In genomic region chr7:19172874-19173273, GRCm38 (mm10) we compare ENCODE assay signal across 8 mouse cellular contexts. TPM values are rescaled to one million over a fixed set of nuclear protein-coding genes. Genes with fewer than 3 reads are reported as not detected.
A peak's percentile ranks its signal among the peaks of the same experiment; 100 is the strongest.
DNase-seq lines count a peak whose midpoint lies in the region; ATAC-seq lines count a peak whose summit lies in the region.

No protein-coding gene starts in this region.

- intact Hi-C loops in gastrocnemius, postnatal 36 days (cut with DNase I), result loop anchor here (2.0 kb wide), 1 partner anchor 16 kb away; no protein-coding TSS in a partner anchor
- intact Hi-C loops in left cerebral cortex, postnatal 4 days (cut with DNase I), result no loop called here

- WGBS in intestine, embryonic 15.5 days, result 3% methylated on average over 17 of the region's 17 CpGs
- 4% methylated on average over 17 of the region's 17 CpGs for WGBS in midbrain, embryonic 10.5 days

- peak overlapping the region; percentile 69 for H3K4me2 ChIP-seq in intestine, embryonic 15.5 days (replicated peaks)

- H3K36me3 ChIP-seq in intestine, embryonic 15.5 days, result no peaks in the 10 kb centered on the region
- H3K36me3 ChIP-seq in midbrain, embryonic 10.5 days, result no peaks in the 10 kb centered on the region

- ATAC-seq in intestine, embryonic 15.5 days, result peak; percentile 56

- peak overlapping the region; percentile 20; the same call in 1 of the 2 replicates for H3K27ac ChIP-seq in intestine, embryonic 15.5 days
- H3K27ac ChIP-seq in midbrain, embryonic 10.5 days (replicated peaks), result peak overlapping the region; percentile 74

- no peak overlapping the region for H3K9ac ChIP-seq in intestine, embryonic 15.5 days

- H3K9me3 ChIP-seq in intestine, embryonic 15.5 days, result no peaks in the 10 kb centered on the region
- no peaks in the 10 kb centered on the region for H3K9me3 ChIP-seq in midbrain, embryonic 10.5 days (replicated peaks)

- H3K4me3 ChIP-seq in intestine, embryonic 15.5 days (replicated peaks), result peak overlapping the region; percentile 24; the same call in 1 of the 2 replicates
- H3K4me3 ChIP-seq in midbrain, embryonic 10.5 days, result peak overlapping the region; percentile 46

- peaks cover 29% of the 10 kb centered on the region for H3K27me3 ChIP-seq in intestine, embryonic 15.5 days (replicated peaks)
- H3K27me3 ChIP-seq in midbrain, embryonic 10.5 days (ENCODE audit: low read depth, poor library complexity, severe bottlenecking), result peaks cover 38% of the 10 kb centered on the region

- DNase-seq in adrenal gland, postnatal 10 days, result peak; percentile 89
- peak; percentile 93 for DNase-seq in embryo, embryonic 10.5 days (ENCODE audit: low spot score)
- peak; percentile 65 to 82 for DNase-seq in gastrocnemius, postnatal 36 days
- peak; percentile 93 for DNase-seq in left cerebral cortex, postnatal 4 days
- DNase-seq in midbrain, embryonic 10.5 days (ENCODE audit: low spot score), result peak; percentile 90
- peak; percentile 99 for DNase-seq in right cerebral cortex, postnatal 4 days
- DNase-seq in c-Kit-positive CD71-positive TER-119-positive erythroid progenitor cells, embryonic 14.5 days (ENCODE audit: low spot score), result no peak

- peaks cover 21% of the 10 kb centered on the region for H3K4me1 ChIP-seq in intestine, embryonic 15.5 days (replicated peaks)
- H3K4me1 ChIP-seq in midbrain, embryonic 10.5 days, result peaks cover 49% of the 10 kb centered on the region

RNA-seq across cellular contexts. Expression of gene Eml2, which starts 3.3 kb away (rescaled TPM):
- total RNA-seq in adrenal gland, postnatal 10 days (2021), result 10 to 100 TPM; 37.7 to 41.0 TPM
- total RNA-seq in gastrocnemius, postnatal 36 days (2021), result 1 to 10 TPM; 9.6 to 10.0 TPM
- 6.5 and 7.3 TPM in 2 replicates for polyA plus RNA-seq in intestine, embryonic 15.5 days (2015; fragmentation: Nextera tagmentation; extraction: Ambion mirVana)
- total RNA-seq in left cerebral cortex, postnatal 4 days (2021), result 100 to 1,000 TPM; 102 to 106 TPM
- polyA plus RNA-seq in midbrain, embryonic 10.5 days (2016; fragmentation: Nextera tagmentation; extraction: Ambion mirVana), result 4.3 and 4.8 TPM in 2 replicates

RNA-seq across cellular contexts. Expression of gene Gipr, which starts 6.9 kb away (rescaled TPM):
- under 1 TPM; 0.75 to 0.94 TPM for total RNA-seq in adrenal gland, postnatal 10 days (2021)
- total RNA-seq in gastrocnemius, postnatal 36 days (2021), result not detected
- polyA plus RNA-seq in intestine, embryonic 15.5 days (2015; fragmentation: Nextera tagmentation; extraction: Ambion mirVana), result 2.5 and 2.8 TPM in 2 replicates
- 10 to 100 TPM; 22.7 to 25.8 TPM for total RNA-seq in left cerebral cortex, postnatal 4 days (2021)
- polyA plus RNA-seq in midbrain, embryonic 10.5 days (2016; fragmentation: Nextera tagmentation; extraction: Ambion mirVana), result 0.60 and 1.5 TPM in 2 replicates

RNA-seq across cellular contexts. Expression of gene Snrpd2, which starts 23.4 kb away (rescaled TPM):
- total RNA-seq in adrenal gland, postnatal 10 days (2021), result 10 to 100 TPM; 90.1 to 91.2 TPM
- total RNA-seq in gastrocnemius, postnatal 36 days (2021), result 10 to 100 TPM; 47.3 to 49.9 TPM
- 138 TPM in 2 replicates for polyA plus RNA-seq in intestine, embryonic 15.5 days (2015; fragmentation: Nextera tagmentation; extraction: Ambion mirVana)
- 100 to 1,000 TPM; 126 to 130 TPM for total RNA-seq in left cerebral cortex, postnatal 4 days (2021)
- polyA plus RNA-seq in midbrain, embryonic 10.5 days (2016; fragmentation: Nextera tagmentation; extraction: Ambion mirVana), result 168 and 180 TPM in 2 replicates

RNA-seq across cellular contexts. Expression of gene Qpctl, which starts 23.8 kb away (rescaled TPM):
- total RNA-seq in adrenal gland, postnatal 10 days (2021), result 10 to 100 TPM; 12.5 to 12.6 TPM
- 1 to 10 TPM; 1.5 to 2.0 TPM for total RNA-seq in gastrocnemius, postnatal 36 days (2021)
- polyA plus RNA-seq in intestine, embryonic 15.5 days (2015; fragmentation: Nextera tagmentation; extraction: Ambion mirVana), result 9.2 and 11.5 TPM in 2 replicates
- total RNA-seq in left cerebral cortex, postnatal 4 days (2021), result 10 to 100 TPM; 17.6 to 19.9 TPM
- 17.0 and 21.2 TPM in 2 replicates for polyA plus RNA-seq in midbrain, embryonic 10.5 days (2016; fragmentation: Nextera tagmentation; extraction: Ambion mirVana)

RNA-seq across cellular contexts. Expression of gene Gpr4, which starts 39.5 kb away (rescaled TPM):
- total RNA-seq in adrenal gland, postnatal 10 days (2021), result 1 to 10 TPM; 7.4 to 9.2 TPM
- total RNA-seq in gastrocnemius, postnatal 36 days (2021), result 1 to 10 TPM; 2.2 to 2.6 TPM
- polyA plus RNA-seq in intestine, embryonic 15.5 days (2015; fragmentation: Nextera tagmentation; extraction: Ambion mirVana), result 1.4 and 1.5 TPM in 2 replicates
- 1 to 10 TPM; 3.5 to 4.3 TPM for total RNA-seq in left cerebral cortex, postnatal 4 days (2021)
- 2.4 and 2.6 TPM in 2 replicates for polyA plus RNA-seq in midbrain, embryonic 10.5 days (2016; fragmentation: Nextera tagmentation; extraction: Ambion mirVana)

Comparison
In these comparisons a context has a peak if more than half of its experiments do, and no peak if none do; other contexts are left out.
1. RNA of gene Gipr, which starts 6.9 kb away (total RNA-seq): 22.7 to 25.8 TPM in left cerebral cortex, postnatal 4 days; 0.75 to 0.94 TPM in adrenal gland, postnatal 10 days and not detected in gastrocnemius, postnatal 36 days; every median in the first group is over 10 times any median in the second.